Mouse (Mus musculus) liver, embryonic 11.5 days (tissue): ENCODE data around the gene Kcnj15. TPM values are rescaled to one million over a fixed set of nuclear protein-coding genes. Genes with fewer than 3 reads are reported as not detected.

Experiments
- ATAC-seq: fragments of 200-750 bp; cut with Nextera tagmentation; replicated peaks from 2 replicates; pipeline ENCODE4 v1.8.0; 2017; ENCODE audit warnings: moderate number of reproducible peaks, mild to moderate bottlenecking, moderate TSS enrichment, moderate library complexity; ENCODE audit not compliant: low FRiP score
- DNase-seq: peaks from one replicate; pipeline ENCODE4 v3.0.0-alpha.2; 2017; ENCODE audit warnings: low spot score
- H3K27ac ChIP-seq: fragments of 300-500 bp; sonication (generic); 2 replicates; pipeline ENCODE4 v1.5.1; 2014; ENCODE audit warnings: mild to moderate bottlenecking, low read depth, low read length, control low read depth
- H3K27me3 ChIP-seq: fragments of 300-500 bp; sonication (generic); replicated peaks from 2 replicates; pipeline ENCODE4 v1.6.1; 2014; ENCODE audit warnings: low read length, mixed read lengths; ENCODE audit not compliant: control insufficient read depth, insufficient read depth
- H3K36me3 ChIP-seq: fragments of 300-500 bp; sonication (generic); 2 replicates; pipeline ENCODE4 v1.6.1; 2014; ENCODE audit warnings: mild to moderate bottlenecking, low read length, moderate library complexity, mixed read lengths; ENCODE audit not compliant: control insufficient read depth, insufficient read depth
- H3K4me1 ChIP-seq: fragments of 300-500 bp; sonication (generic); replicated peaks from 2 replicates; pipeline ENCODE4 v1.6.1; 2014; ENCODE audit warnings: low read length, mixed read lengths; ENCODE audit not compliant: control insufficient read depth, insufficient read depth
- H3K4me2 ChIP-seq: fragments of 300-500 bp; sonication (generic); 2 replicates; pipeline ENCODE4 v1.6.1; 2014; ENCODE audit warnings: mild to moderate bottlenecking, control low read depth, moderate library complexity
- H3K4me3 ChIP-seq: fragments of 300-500 bp; sonication (generic); 2 replicates; pipeline ENCODE4 v1.5.1; 2014; ENCODE audit warnings: low read depth, low read length, control low read depth
- H3K9ac ChIP-seq: fragments of 300-500 bp; sonication (generic); 2 replicates; pipeline ENCODE4 v1.6.1; 2014; ENCODE audit warnings: low read depth, low read length, control low read depth
- H3K9me3 ChIP-seq: fragments of 300-500 bp; sonication (generic); 2 replicates; pipeline ENCODE4 v1.6.1; 2016; ENCODE audit warnings: low read length, inconsistent platforms, mixed read lengths; ENCODE audit not compliant: control insufficient read depth
- WGBS: fragments of 180-500 bp; shearing (Covaris S2); extraction: QIAGEN DNeasy Blood & Tissue Kit; methylation state at CpG from one replicate; pipeline ENCODE4 v1.1.7; 2014; 5-methylcytosine and 5-hydroxymethylcytosine counted together
- polyA plus RNA-seq: library from polyadenylated mRNA; unstranded; fragments of >200 nt; fragmentation: Nextera tagmentation; extraction: Ambion mirVana; gene quantifications from 2 replicates; pipeline ENCODE4 v1.2.1, GENCODE M21; 2014

Kcnj15 gene
- polyA plus RNA-seq, 1 experiment from 2014 or later: 0.34 TPM

- Histone ChIP-seq H3K4me3 (no peak overlapping the region), H3K4me2 (no peak overlapping the region), H3K9ac (no peak overlapping the region), H3K27me3 (no peaks in the 10 kb centered on the region), H3K4me1 (no peaks in the 10 kb centered on the region; the same call in 1 of the 2 replicates), H3K36me3 (no peaks in the 10 kb centered on the region), H3K9me3 (no peaks in the 10 kb centered on the region), H3K27ac (no peak overlapping the region)
- 64% methylated on average over 10 of the region's 10 CpGs for WGBS
- DNase-seq (no peak), ATAC-seq (no peak)
Observed at GRCm38 (mm10) chr16:95291450-95292101, 34.2 kb downstream of the Kcnj15 start.

- DNase-seq: no peak
- Histone ChIP-seq H3K9ac (no peak overlapping the region), H3K9me3 (no peaks in the 10 kb centered on the region), H3K27ac (no peak overlapping the region), H3K4me1 (no peaks in the 10 kb centered on the region; the same call in 1 of the 2 replicates), H3K27me3 (no peaks in the 10 kb centered on the region), H3K36me3 (no peaks in the 10 kb centered on the region), H3K4me2 (no peak overlapping the region), H3K4me3 (no peak overlapping the region)
- WGBS: 85% methylated on average over 14 of the region's 14 CpGs
- no peak for ATAC-seq
Observed at GRCm38 (mm10) chr16:95292843-95293505, 35.6 kb downstream of the Kcnj15 start.

- no peaks in the 10 kb centered on the region for H3K4me1 ChIP-seq
- WGBS: 52% methylated on average over 3 of the region's 3 CpGs
- ATAC-seq (no peak), DNase-seq (no peak)
- no peaks in the 10 kb centered on the region for H3K27me3 ChIP-seq
- no peaks in the 10 kb centered on the region for H3K36me3 ChIP-seq
- H3K27ac ChIP-seq: no peak overlapping the region
- H3K9ac ChIP-seq: no peak overlapping the region
- no peak overlapping the region for H3K4me2 ChIP-seq
- no peak overlapping the region for H3K4me3 ChIP-seq
- no peaks in the 10 kb centered on the region for H3K9me3 ChIP-seq
Observed at GRCm38 (mm10) chr16:95297651-95298050, 40.3 kb downstream of the Kcnj15 start.

GRCm38 (mm10) chr16:95301667-95302066, 44.3 kb downstream of the Kcnj15 start:
- no peaks in the 10 kb centered on the region for H3K27me3 ChIP-seq
- H3K9ac ChIP-seq: no peak overlapping the region
- no peaks in the 10 kb centered on the region for H3K9me3 ChIP-seq
- DNase-seq (no peak), ATAC-seq (no peak)
- no peak overlapping the region for H3K4me2 ChIP-seq
- no peak overlapping the region for H3K27ac ChIP-seq
- H3K4me3 ChIP-seq: no peak overlapping the region
- H3K36me3 ChIP-seq: no peaks in the 10 kb centered on the region
- 60% methylated on average over 3 of the region's 3 CpGs for WGBS
- no peaks in the 10 kb centered on the region; the same call in 1 of the 2 replicates for H3K4me1 ChIP-seq

- ATAC-seq: no peak
- no peaks in the 10 kb centered on the region for H3K36me3 ChIP-seq
- H3K4me1 ChIP-seq: no peaks in the 10 kb centered on the region; the same call in 1 of the 2 replicates
- WGBS: 26% methylated on average over 9 of the region's 9 CpGs
- no peak for DNase-seq
- H3K9me3 ChIP-seq: no peaks in the 10 kb centered on the region
- H3K9ac ChIP-seq: no peak overlapping the region
- no peak overlapping the region for H3K4me3 ChIP-seq
- no peaks in the 10 kb centered on the region for H3K27me3 ChIP-seq
- H3K27ac ChIP-seq: peak overlapping the region; percentile 32; the same call in 1 of the 2 replicates
- H3K4me2 ChIP-seq: peak overlapping the region; percentile 12; the same call in 1 of the 2 replicates
Observed at GRCm38 (mm10) chr16:95303676-95304075, 46.3 kb downstream of the Kcnj15 start.

- Histone ChIP-seq H3K4me3 (no peak overlapping the region), H3K4me1 (no peaks in the 10 kb centered on the region; the same call in 1 of the 2 replicates), H3K36me3 (no peaks in the 10 kb centered on the region), H3K27me3 (no peaks in the 10 kb centered on the region), H3K9me3 (no peaks in the 10 kb centered on the region), H3K27ac (no peak overlapping the region), H3K4me2 (no peak overlapping the region), H3K9ac (no peak overlapping the region)
- ATAC-seq (no peak), DNase-seq (no peak)
- 69% methylated on average over 3 of the region's 3 CpGs for WGBS
Observed at GRCm38 (mm10) chr16:95307823-95308360, 50.5 kb downstream of the Kcnj15 start.

GRCm38 (mm10) chr16:95321945-95322625, 64.7 kb downstream of the Kcnj15 start:
- Histone ChIP-seq H3K9ac (no peak overlapping the region), H3K9me3 (no peaks in the 10 kb centered on the region), H3K4me1 (no peaks in the 10 kb centered on the region), H3K36me3 (no peaks in the 10 kb centered on the region), H3K4me2 (no peak overlapping the region), H3K4me3 (no peak overlapping the region), H3K27me3 (no peaks in the 10 kb centered on the region), H3K27ac (no peak overlapping the region)
- ATAC-seq (no peak), DNase-seq (no peak)
- WGBS: 44% methylated on average over 9 of the region's 9 CpGs

GRCm38 (mm10) chr16:95332159-95332558, 74.8 kb downstream of the Kcnj15 start:
- H3K9ac ChIP-seq: no peak overlapping the region
- no peaks in the 10 kb centered on the region; the same call in 1 of the 2 replicates for H3K9me3 ChIP-seq
- H3K27me3 ChIP-seq: no peaks in the 10 kb centered on the region
- no peaks in the 10 kb centered on the region for H3K36me3 ChIP-seq
- H3K4me1 ChIP-seq: no peaks in the 10 kb centered on the region
- DNase-seq (no peak), ATAC-seq (no peak)
- H3K27ac ChIP-seq: no peak overlapping the region
- no peak overlapping the region for H3K4me3 ChIP-seq
- 82% methylated on average over 5 of the region's 5 CpGs for WGBS
- H3K4me2 ChIP-seq: no peak overlapping the region
